Mouse (Mus musculus) kidney, postnatal 4 days (tissue): ENCODE data around the gene Tent2.

Source experiments
- DNase-seq, 2 experiments: peaks; one replicate each; pipeline ENCODE4 v3.0.0; 2021; ENCODE audit warnings: mixed read lengths in 2 of 2

The Tent2 gene

DNA sequence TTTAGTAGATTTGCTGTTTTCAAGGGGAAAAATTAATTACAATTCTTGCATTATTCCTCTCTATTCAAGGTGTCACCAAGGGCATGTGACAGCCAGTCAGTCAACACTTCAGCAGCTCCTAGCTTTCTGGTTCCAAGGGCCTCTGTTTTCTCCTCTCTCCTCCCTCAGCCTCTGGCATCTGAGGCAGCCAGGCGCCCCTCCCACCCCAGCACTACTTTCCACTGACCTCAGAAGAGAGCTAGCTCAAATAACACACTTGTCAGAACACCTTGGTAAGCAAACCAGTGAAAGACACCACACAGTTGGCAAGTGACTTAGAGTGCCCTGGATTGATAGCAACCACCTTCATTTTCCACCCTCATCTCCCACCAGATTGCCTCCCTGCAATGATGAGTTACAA is 54.1 kb downstream of the Tent2 start:
- peak in 1 of 2 experiments; percentile 9 for DNase-seq

DNA sequence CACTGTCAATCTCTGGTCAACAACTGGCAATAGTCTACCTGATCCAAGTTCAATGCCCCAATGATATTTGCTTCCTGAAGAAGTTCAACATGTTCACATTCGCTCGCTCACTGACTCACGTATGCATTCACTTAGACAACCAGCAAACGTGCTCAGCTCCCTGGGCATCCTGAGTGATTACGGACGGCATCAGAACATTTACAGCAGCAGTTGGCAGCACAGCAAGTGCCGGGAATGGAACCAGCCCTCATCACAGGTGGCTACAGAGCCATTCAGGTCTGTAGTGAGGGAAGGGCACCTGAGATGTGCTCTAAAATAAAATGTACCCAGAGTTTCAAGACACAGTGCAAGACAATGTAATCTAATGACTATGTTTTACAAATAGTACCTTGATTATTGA is 55.1 kb downstream of the Tent2 start:
- DNase-seq, result no peak

DNA sequence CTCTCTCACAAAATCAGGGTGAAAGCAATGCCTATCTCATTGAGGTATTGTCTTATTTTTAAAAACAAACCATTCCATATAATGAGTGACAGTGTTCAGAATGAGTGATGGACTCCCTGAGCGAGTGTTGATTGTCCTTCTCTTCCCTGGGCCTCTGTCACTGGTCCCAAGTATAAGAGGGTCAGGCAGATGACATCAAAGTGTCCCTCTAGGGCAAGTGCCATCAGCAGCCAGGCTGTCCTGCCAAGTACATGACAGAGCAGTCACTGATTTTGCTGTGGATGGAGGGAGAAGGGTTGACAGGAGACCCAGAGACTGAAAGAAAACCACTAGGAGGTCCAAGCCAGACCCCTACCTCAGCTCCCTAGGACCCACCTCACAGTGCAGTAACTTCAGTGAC is 55.9 kb downstream of the Tent2 start:
- no peak for DNase-seq

DNA sequence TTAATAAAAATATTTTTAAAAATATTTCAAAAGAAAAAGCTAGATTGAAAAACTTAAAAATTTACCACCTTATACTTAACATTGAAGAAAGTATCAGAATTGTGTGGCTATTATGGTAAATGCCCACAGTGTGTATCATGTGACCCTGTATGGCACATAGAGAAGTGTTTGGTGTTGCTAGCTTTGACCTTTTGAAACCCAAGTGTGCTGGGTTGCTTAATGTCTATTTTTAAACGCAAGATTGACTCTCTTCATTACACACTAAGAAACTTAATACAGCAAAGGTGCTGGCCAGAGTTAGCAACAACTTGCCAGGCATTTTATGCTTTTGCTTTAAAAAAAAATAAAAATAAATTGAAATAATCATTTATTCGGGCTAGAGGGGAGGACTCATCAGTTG is 56.7 kb downstream of the Tent2 start:
- no peak for DNase-seq

DNA sequence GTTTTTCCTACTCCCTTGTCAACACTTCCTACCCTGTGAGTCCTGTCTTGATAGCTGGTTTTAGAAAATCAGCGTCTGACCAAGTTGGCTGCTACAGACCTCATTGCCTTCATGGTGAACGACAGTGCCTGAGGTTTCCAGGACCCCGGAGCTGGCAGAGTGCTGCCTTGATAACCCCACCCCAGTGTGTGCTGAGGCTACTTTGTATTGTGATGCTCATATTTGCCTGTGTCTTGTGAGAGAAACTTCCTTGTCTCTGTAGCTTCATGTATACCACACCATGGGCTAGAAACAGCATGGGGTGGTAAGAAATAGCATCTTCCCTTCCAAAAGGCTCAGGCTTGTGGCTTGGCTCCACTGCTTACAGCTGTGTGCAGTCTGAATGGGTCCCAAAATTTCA is 61.5 kb downstream of the Tent2 start:
- DNase-seq, result no peak

DNA sequence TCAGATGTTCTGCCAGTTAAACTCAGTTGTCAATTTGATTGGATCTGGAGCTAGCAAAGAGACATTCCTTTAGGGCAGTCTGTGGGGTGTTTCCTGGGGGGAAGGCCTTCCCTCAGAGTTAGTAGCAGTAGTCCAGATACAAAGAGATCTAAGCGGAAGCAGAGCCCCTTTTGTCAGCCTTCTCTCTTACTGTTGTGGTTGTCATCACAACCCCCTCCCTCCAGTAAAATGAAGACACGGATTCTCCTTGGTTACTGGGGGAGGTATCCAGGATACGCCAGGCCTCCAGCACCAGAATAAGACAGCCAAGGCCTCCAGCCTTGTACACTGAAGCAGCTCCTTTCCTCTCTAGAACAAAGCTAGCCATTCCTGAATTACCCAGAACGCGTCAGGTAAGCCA is 63.2 kb downstream of the Tent2 start:
- DNase-seq, result no peak

DNA sequence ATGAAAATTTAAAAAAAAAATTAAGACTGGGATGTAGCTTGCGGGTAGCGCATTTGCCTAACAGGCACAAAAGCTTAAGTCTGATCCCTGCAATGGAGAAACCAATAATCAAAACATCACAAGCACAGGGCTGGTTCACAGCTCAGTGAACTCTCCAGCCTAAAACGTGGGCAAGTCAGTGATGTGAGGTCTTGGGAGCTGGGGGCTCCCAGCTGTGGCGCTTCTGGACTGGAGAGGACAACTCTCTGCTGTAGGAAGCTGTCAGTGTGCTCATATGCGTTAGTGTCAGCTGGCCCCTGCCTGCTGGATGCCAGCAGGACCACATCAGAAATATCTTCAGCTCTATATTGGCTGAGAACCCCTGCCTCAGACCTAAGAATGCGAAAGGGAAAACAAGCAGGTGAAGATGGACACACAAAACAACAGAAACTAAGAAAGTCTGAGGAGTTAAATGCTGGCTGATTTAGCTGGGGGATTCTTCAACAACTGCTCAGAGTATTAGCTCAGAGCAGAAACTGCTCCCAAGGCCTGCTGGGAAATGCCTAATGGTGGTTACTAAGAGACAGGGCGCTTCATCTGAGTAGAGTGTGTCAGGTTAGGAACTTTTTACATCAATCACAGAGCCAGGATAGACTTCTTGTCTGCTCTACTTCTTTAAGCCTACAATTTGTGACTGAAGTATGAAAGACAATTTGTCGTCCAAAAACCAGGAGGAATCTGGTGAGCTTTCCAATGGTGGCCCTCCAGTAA is 63.9 kb downstream of the Tent2 start:
- no peak for DNase-seq

DNA sequence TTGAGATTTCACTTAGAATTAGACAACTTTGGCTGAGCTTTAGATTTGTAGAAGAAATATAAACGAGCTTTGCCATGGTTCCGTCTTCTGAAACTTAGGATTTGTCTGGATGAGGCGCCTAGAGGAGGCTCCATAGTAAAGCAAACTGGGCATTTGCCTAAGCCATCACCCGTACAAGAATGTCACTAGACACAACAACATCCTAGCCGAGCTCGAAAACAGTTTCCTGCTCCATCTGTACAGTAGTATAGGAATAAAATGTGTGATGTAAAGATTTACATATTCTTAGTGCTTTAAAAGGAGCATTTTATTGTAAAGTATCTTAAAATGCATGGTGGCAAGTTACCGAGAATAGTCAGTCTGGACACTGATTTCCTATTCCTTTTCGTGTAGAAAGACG is 69.9 kb downstream of the Tent2 start:
- no peak for DNase-seq

DNA sequence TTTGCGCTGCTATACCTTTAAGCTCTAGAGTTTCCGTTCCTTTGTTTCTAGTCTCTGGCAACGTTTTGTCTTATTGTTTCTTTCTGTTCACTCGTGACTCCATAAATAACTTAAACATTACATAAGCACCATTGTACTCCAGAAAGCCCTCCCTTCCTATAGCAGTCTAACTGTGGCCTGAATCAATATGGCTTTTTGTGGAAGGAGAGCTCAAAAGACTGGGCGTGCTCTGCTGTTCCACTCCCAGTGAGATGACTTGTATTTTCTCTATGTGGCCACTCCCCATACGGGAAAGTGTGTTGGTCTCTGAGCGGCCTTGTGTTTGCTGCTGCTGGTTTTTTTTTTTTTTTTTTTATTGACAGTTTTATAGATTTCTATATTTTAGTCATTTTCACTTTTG is 74.9 kb downstream of the Tent2 start:
- DNase-seq, result no peak

DNA sequence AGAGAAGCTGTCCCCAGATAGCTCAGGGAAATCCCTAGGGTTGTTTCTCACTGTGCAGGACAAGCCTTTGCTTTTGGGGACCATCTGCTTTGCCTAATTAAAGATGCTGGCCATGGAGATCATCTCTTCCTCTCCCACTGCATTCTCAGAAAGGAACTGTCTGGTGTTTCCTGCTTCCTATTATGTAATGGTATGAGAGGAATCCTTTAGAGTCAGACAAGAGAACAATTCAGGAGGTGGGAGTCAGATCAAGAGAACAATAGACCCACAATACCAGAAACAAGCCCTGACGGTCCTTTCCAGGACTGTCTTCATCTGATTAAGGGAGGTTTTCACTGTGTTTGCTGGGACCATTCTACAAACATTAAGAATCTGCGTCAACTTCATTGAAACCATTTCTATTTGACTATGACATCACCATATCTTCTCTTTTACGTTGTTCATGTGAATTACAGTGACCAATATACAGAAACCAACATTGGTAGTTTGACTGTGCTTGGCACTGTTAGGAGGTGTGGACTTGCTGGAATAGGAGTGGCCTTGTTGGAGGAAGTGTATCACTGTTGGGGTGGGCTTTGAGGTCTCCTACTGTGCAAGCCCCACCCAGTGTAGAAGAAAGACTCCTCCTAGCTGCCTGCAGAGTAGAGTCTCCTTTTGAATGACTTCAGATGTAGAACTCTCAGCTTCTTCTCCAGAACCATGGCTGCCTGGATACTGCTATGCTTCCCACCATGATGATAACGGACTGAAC is 89.7 kb downstream of the Tent2 start:
- DNase-seq, result no peak

DNA sequence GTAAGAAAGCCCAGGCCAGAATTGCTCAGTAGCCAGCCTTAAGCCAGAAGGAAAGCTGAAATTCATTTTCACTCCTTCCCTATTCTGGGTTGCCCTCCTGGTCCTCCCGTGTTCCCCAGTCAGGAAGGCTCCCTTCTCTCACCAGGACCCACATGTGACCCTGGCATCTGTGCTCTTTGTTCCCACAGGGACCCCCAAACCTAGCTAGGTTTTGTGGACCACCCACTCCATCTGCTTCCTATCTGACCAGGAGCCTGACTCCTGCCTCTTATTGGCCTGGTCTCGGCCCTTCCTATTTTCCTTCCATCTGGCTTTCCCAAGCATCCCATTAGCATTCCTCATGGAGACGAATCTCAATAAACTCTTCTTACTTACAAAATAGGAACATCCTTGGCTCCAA is 93.6 kb downstream of the Tent2 start:
- DNase-seq, result no peak

DNA sequence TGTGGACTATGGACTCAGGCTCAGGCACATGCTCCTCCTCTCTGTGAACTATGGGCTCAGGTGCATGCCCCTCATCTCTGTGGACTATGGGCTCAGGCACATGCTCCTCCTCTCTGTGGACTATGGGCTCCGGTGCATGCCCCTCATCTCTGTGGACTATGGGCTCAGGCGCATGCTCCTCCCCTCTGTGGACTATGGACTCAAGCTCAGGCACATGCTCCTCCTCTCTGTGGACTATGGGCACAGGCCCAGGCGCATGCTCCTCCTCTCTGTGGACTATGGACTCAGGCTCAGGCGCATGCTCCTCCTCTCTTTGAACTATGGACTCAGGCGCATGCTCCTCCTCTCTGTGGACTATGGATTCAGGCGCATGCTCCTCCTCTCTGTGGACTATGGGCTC is 95.5 kb downstream of the Tent2 start:
- no peak for DNase-seq
